Mouse (Mus musculus): ENCODE results near the gene Primpol.

DNA sequence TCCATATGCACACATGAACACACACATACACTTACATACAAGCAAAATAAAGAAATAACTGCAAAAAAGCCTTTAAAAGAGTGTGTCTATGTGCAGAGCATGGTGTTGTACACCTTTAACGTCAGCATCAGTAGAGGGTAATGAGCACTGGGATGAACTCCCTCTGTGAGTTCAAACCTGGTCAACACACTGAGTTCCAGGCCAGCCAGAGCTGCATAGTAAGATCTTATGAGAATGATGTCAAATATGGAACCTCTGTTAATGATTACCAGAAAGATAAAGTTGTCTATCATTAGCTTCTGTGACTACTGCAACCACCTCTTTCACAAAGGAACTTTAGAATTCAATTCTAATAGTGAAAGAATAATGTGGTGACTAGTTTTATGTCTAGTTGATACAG, 10.1 kb downstream of the Primpol start:
- TF ChIP-seq POLR2A (IDR thresholded peaks at IDR 0.05; ENCODE audit: borderline replicate concordance, low read depth, low read length) (no peak), CTCF (IDR thresholded peaks at IDR 0.05; ENCODE audit: low read depth, low read length) (no peak)

Measured in bone marrow macrophage, adult 2 months (primary cell).